Mouse (Mus musculus) liver, adult 2 months (tissue): ENCODE measurements around the gene Strbp.

Source experiments
- CTCF ChIP-seq: fragments of 200-500 bp; IDR thresholded peaks from 2 replicates; pipeline ENCODE4 v1.5.1; 2011; ENCODE audit warnings: low read depth, low read length, control low read depth
- POLR2A ChIP-seq: fragments of 200-500 bp; IDR thresholded peaks from 2 replicates; pipeline ENCODE4 v1.6.1; 2011; ENCODE audit warnings: low read length, control low read depth; ENCODE audit not compliant: insufficient read depth; ENCODE audit errors: extremely low read depth

- TF ChIP-seq POLR2A (no peak), CTCF (no peak)
Measured at GRCm38 (mm10) chr2:37572141-37572540, 131.5 kb downstream of the Strbp start.
